9 mouse cellular contexts compared by ENCODE assay signal in the genomic region with DNA sequence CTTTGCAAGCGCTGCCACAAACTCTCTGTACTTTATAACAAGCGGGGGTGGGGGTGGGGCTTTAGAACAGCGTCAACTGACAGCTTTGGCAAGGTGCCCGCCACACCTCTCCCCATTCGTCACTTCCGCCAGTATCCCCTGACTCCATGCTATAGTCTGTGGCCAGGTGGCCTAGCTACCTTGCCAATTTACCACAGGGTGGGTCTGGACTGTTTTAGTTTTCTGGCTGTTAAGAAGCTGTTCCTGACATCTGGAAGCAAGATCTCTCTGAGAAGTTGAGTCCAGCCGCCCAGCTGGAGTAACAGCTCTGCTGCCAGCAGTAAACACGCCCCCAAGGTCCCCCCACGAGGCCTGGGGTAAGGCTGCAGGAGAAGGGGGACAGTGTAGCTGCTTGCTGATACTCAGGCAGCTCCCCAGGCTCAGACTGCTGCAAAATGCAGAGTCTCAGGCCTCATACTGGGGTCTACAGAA.
DNase-seq lines count a peak whose midpoint lies in the region; ATAC-seq lines count a peak whose summit lies in the region.
"Had no signal": no experiment of that assay in that cellular context is flagged by ENCODE, and none has a peak within 500 bp of the region (broad histone marks: within the 10 kb centered on the region; RNA-seq: fewer than 3 reads in every experiment).

No protein-coding gene starts in this region.

- no peaks in the 10 kb centered on the region for H3K36me3 ChIP-seq in kidney, embryonic 14.5 days (ENCODE audit: control insufficient read depth, insufficient read depth, low read length)
- no peaks in the 10 kb centered on the region for H3K36me3 ChIP-seq in embryonic facial prominence, embryonic 12.5 days
- no peaks in the 10 kb centered on the region for H3K36me3 ChIP-seq in lung, embryonic 15.5 days

- no peak for DNase-seq in kidney, adult 9 months
- peak; percentile 67 to 72 for DNase-seq in heart, postnatal 14 days
- no peak for DNase-seq in right cerebral cortex, postnatal 10 days (ENCODE audit: low spot score in 2 of 2)
- no peak for DNase-seq in cerebellum, postnatal 4 days (ENCODE audit: low spot score in 2 of 2)
- no peak for DNase-seq in adipocyte (ENCODE audit: low spot score)

- intact Hi-C loops in heart, postnatal 14 days (cut with DNase I), result no loop called here

- 0 out of 2 replicates have a peak overlapping the region, but pooled peaks have one; percentile 7 for H3K9ac ChIP-seq in kidney, embryonic 14.5 days (ENCODE audit: low read depth, low read length)
- no peak overlapping the region for H3K9ac ChIP-seq in embryonic facial prominence, embryonic 12.5 days
- H3K9ac ChIP-seq in lung, embryonic 15.5 days, result no peak overlapping the region

- no peak overlapping the region for H3K4me2 ChIP-seq in kidney, embryonic 14.5 days (replicated peaks; ENCODE audit: low read depth, low read length)
- no peak overlapping the region for H3K4me2 ChIP-seq in embryonic facial prominence, embryonic 12.5 days (replicated peaks)
- H3K4me2 ChIP-seq in lung, embryonic 15.5 days, result peak overlapping the region; percentile 18

- no peak overlapping the region for H3K4me3 ChIP-seq in kidney, embryonic 14.5 days (ENCODE audit: low read length)
- no peak overlapping the region for H3K4me3 ChIP-seq in embryonic facial prominence, embryonic 12.5 days
- H3K4me3 ChIP-seq in lung, embryonic 15.5 days, result no peak overlapping the region

- no peaks in the 10 kb centered on the region for H3K27me3 ChIP-seq in kidney, embryonic 14.5 days (ENCODE audit: control insufficient read depth, insufficient read depth, low read length)
- H3K27me3 ChIP-seq in embryonic facial prominence, embryonic 12.5 days, result no peaks in the 10 kb centered on the region
- H3K27me3 ChIP-seq in lung, embryonic 15.5 days, result no peaks in the 10 kb centered on the region
- H3K27me3 ChIP-seq: Patski had no signal

- peak; percentile 48 for ATAC-seq in kidney, embryonic 14.5 days (ENCODE audit: low FRiP score, low TSS enrichment)
- no peak for ATAC-seq in embryonic facial prominence, embryonic 12.5 days (ENCODE audit: insufficient number of reproducible peaks, insufficient read depth, low FRiP score, low TSS enrichment)
- ATAC-seq in lung, embryonic 15.5 days (ENCODE audit: borderline replicate concordance, extremely low read depth, low FRiP score, low TSS enrichment), result peak; percentile 87
- ATAC-seq: Patski had no signal

- peaks cover 43% of the 10 kb centered on the region for H3K4me1 ChIP-seq in kidney, embryonic 14.5 days (ENCODE audit: control insufficient read depth, insufficient read depth, low read length)
- peaks cover 33% of the 10 kb centered on the region for H3K4me1 ChIP-seq in embryonic facial prominence, embryonic 12.5 days
- H3K4me1 ChIP-seq in lung, embryonic 15.5 days, result peaks cover 36% of the 10 kb centered on the region

- WGBS in kidney, embryonic 14.5 days, result 41% methylated on average over 9 of the region's 9 CpGs
- WGBS in embryonic facial prominence, embryonic 12.5 days, result 24% methylated on average over 9 of the region's 9 CpGs
- 23% methylated on average over 9 of the region's 9 CpGs for WGBS in lung, embryonic 15.5 days

- H3K9me3 ChIP-seq in kidney, embryonic 14.5 days (ENCODE audit: control insufficient read depth, low read length), result 0 out of 2 replicates have a peak, but pooled peaks cover 2% of the 10 kb centered on the region
- no peaks in the 10 kb centered on the region for H3K9me3 ChIP-seq in embryonic facial prominence, embryonic 12.5 days
- no peaks in the 10 kb centered on the region for H3K9me3 ChIP-seq in lung, embryonic 15.5 days

- peak overlapping the region; percentile 42; the same call in 1 of the 2 replicates for H3K27ac ChIP-seq in kidney, embryonic 14.5 days (ENCODE audit: low read depth, low read length)
- H3K27ac ChIP-seq in embryonic facial prominence, embryonic 12.5 days, result peak overlapping the region; percentile 58
- peak overlapping the region; percentile 27 for H3K27ac ChIP-seq in lung, embryonic 15.5 days

Comparison
In these comparisons a context has a peak if more than half of its experiments do, and no peak if none do; other contexts are left out.
1. DNase-seq: peak in heart, postnatal 14 days (2 of 2); none in kidney, adult 9 months (single experiment), right cerebral cortex, postnatal 10 days (0 of 2), cerebellum, postnatal 4 days (0 of 2) and adipocyte (single experiment).
2. Peak in every context shown above with its lines, with median percentiles within 50 percentile points of each other: H3K27ac ChIP-seq.